Mouse (Mus musculus) erythroblast, embryonic 14.5 days (primary cell): Measurements from ENCODE around the gene Tas2r106.

Source experiments
- GATA1 ChIP-seq: IDR thresholded peaks from 2 replicates; pipeline ENCODE4 v1.6.1; 2012; ENCODE audit warnings: low read length, inconsistent platforms, mixed read lengths
- TAL1 ChIP-seq: IDR thresholded peaks from 3 replicates; pipeline ENCODE4 v1.6.1; 2012; ENCODE audit warnings: low read length, inconsistent platforms, mixed read lengths

DNA sequence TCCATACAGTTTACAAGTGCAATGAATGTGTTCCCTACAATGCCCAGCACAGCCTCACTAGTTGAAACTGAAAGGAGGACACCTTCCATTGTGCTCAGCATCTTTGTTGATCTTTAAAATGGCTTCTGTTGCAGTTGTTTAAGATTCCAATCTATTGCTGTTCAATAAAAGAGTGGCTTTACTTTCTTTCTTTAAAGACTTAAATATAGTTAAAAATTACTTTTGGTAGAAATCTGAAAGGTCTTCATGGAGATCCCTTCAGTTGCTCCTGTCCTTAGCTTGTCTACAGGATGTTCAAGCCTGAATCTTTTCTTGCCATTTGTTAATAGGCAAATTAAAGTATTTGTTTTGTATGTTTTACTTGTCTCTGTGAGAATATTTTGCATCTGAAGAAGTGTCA is 11.3 kb upstream of the Tas2r106 start, which contains the start of gene Tas2r114:
- TF ChIP-seq GATA1 (no peak), TAL1 (no peak)
